In the genomic region with DNA sequence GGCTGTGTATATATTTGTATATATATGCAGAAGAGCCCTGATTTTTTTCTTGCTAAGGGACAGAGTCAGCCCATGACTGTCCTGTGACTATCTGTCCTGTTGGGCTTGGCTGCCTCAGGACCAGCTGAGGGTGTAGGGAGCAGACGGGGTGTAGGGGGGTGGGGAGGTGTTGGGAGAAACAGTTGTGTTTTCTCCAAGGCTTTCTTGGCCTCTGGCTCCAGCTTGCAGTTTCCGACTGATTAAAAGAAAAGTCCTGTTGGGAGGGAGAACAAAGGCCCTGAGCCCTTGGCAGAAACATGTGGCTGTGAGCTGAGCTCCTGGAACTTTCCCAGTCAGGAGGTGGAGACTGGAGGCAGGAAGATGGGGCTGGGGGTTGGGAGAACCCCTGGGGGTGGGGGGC, we compare ENCODE assay signal across 7 mouse cellular contexts. TPM values are rescaled to one million over a fixed set of nuclear protein-coding genes. Genes with fewer than 3 reads are reported as not detected.
DNase-seq lines count a peak whose midpoint lies in the region; ATAC-seq lines count a peak whose summit lies in the region.

No protein-coding gene starts in this region.

- H3K4me1 ChIP-seq in forebrain, embryonic 16.5 days (replicated peaks; ENCODE audit: control insufficient read depth, insufficient read depth, low read length) = peaks cover 26% of the 10 kb centered on the region
- peaks cover 16% of the 10 kb centered on the region for H3K4me1 ChIP-seq in hindbrain, embryonic 11.5 days (replicated peaks; ENCODE audit: control insufficient read depth, insufficient read depth, low read length)

- intact Hi-C loops in left cerebral cortex, postnatal 10 days (cut with DNase I) = no loop called here

- ATAC-seq in forebrain, embryonic 16.5 days = peak; percentile 52; the same call in 1 of the 2 replicates
- ATAC-seq in hindbrain, embryonic 11.5 days (ENCODE audit: low FRiP score) = no peak

- H3K4me3 ChIP-seq in forebrain, embryonic 16.5 days (replicated peaks; ENCODE audit: low read length) = peak overlapping the region; percentile 0
- H3K4me3 ChIP-seq in hindbrain, embryonic 11.5 days (ENCODE audit: low read depth, low read length) = peak overlapping the region; percentile 58

- H3K9me3 ChIP-seq in forebrain, embryonic 16.5 days (ENCODE audit: control insufficient read depth, low read length) = no peaks in the 10 kb centered on the region
- H3K9me3 ChIP-seq in hindbrain, embryonic 11.5 days (ENCODE audit: control insufficient read depth, low read length) = 0 out of 2 replicates have a peak, but pooled peaks cover 2% of the 10 kb centered on the region

- peak; percentile 71 to 79 for DNase-seq in right cerebral cortex, postnatal 10 days (ENCODE audit: low spot score in 2 of 2)
- no peak for DNase-seq in right cerebral cortex, postnatal 14 days
- no peak for DNase-seq in hindbrain, embryonic 11.5 days (ENCODE audit: low spot score)
- DNase-seq in left cerebral cortex, postnatal 10 days (ENCODE audit: extremely low spot score in 1 of 2, low spot score in 2 of 2) = peak; percentile 58 to 73
- peak; percentile 39 for DNase-seq in neural tube, embryonic 10.5 days (ENCODE audit: extremely low spot score, low spot score)
- DNase-seq in thymus, adult 18-20 months = no peak

- H3K27me3 ChIP-seq in forebrain, embryonic 16.5 days (replicated peaks; ENCODE audit: control insufficient read depth, insufficient read depth, low read length) = no peaks in the 10 kb centered on the region
- H3K27me3 ChIP-seq in hindbrain, embryonic 11.5 days (ENCODE audit: control insufficient read depth, insufficient read depth, low read length) = no peaks in the 10 kb centered on the region

- no peaks in the 10 kb centered on the region for H3K36me3 ChIP-seq in forebrain, embryonic 16.5 days (ENCODE audit: control insufficient read depth, insufficient read depth)
- no peaks in the 10 kb centered on the region for H3K36me3 ChIP-seq in hindbrain, embryonic 11.5 days (ENCODE audit: control insufficient read depth, insufficient read depth, low read length)

- peak overlapping the region; percentile 79 for H3K4me2 ChIP-seq in forebrain, embryonic 16.5 days (ENCODE audit: low read length)
- H3K4me2 ChIP-seq in hindbrain, embryonic 11.5 days (replicated peaks; ENCODE audit: low read depth, low read length) = peak overlapping the region; percentile 93

- H3K27ac ChIP-seq in forebrain, embryonic 16.5 days (ENCODE audit: low read length) = peak overlapping the region; percentile 36
- H3K27ac ChIP-seq in hindbrain, embryonic 11.5 days (ENCODE audit: low read depth, low read length) = peak overlapping the region; percentile 62

- 3% methylated on average over 2 of the region's 2 CpGs for WGBS in forebrain, embryonic 16.5 days
- WGBS in hindbrain, embryonic 11.5 days = 0% methylated on average over 2 of the region's 2 CpGs

- H3K9ac ChIP-seq in forebrain, embryonic 16.5 days (replicated peaks; ENCODE audit: low read depth, low read length) = no peak overlapping the region; the same call in none of the 2 replicates
- H3K9ac ChIP-seq in hindbrain, embryonic 11.5 days (ENCODE audit: low read depth, low read length) = peak overlapping the region; percentile 88

RNA-seq across cellular contexts. Expression of gene Fbln1, which starts 2.0 kb away (rescaled TPM):
- polyA plus RNA-seq in forebrain, embryonic 16.5 days (2015; fragmentation: Nextera tagmentation; extraction: Ambion mirVana) = 50.9 and 55.5 TPM in 2 replicates
- 119 and 121 TPM in 2 replicates for polyA plus RNA-seq in hindbrain, embryonic 11.5 days (2014; fragmentation: Nextera tagmentation; extraction: Ambion mirVana)
- total RNA-seq in left cerebral cortex, postnatal 10 days (2021) = 10 to 100 TPM; 11.9 to 12.0 TPM

Comparison
In these comparisons a context has a peak if more than half of its experiments do, and no peak if none do; other contexts are left out.
1. DNase-seq: peak in right cerebral cortex, postnatal 10 days (2 of 2), left cerebral cortex, postnatal 10 days (2 of 2) and neural tube, embryonic 10.5 days (single experiment); none in right cerebral cortex, postnatal 14 days (single experiment), hindbrain, embryonic 11.5 days (single experiment) and thymus, adult 18-20 months (0 of 2).